Mouse (Mus musculus): ENCODE results near the gene Vstm5. TPM values are rescaled to one million over a fixed set of nuclear protein-coding genes. Genes with fewer than 3 reads are reported as not detected.

Vstm5 gene
- total RNA-seq, 2 experiments from 2014 or later = 1.0 to 1.2 TPM

- intact Hi-C loops (cut with DNase I) = loop anchor here (10.0 kb wide), 1 partner anchor 272 kb away; no protein-coding TSS in a partner anchor
- DNase-seq = peak in 1 of 2 experiments; percentile 20
Observed at GRCm38 (mm10) chr9:15306398-15307119, 67.7 kb downstream of the Vstm5 start, which contains the start of gene 4931406C07Rik. Gene 4931406C07Rik, minus strand, starts transcription at chr9:15306448.

GRCm38 (mm10) chr9:15307257-15307656 is 68.4 kb downstream of the Vstm5 start:
- no peak for DNase-seq
- intact Hi-C loops (cut with DNase I) = loop anchor here (10.0 kb wide), 1 partner anchor 272 kb away; no protein-coding TSS in a partner anchor

GRCm38 (mm10) chr9:15308254-15308653 is 69.4 kb downstream of the Vstm5 start:
- DNase-seq = no peak
- intact Hi-C loops (cut with DNase I) = loop anchor here (10.0 kb wide), 1 partner anchor 273 kb away; no protein-coding TSS in a partner anchor

Other genes starting within 250 kb of the Vstm5 start
- gene Panx1, start 193.6 kb upstream of the Vstm5 start, total RNA-seq (2021) = 10 to 100 TPM in 1 of 2 experiments, 1 to 10 TPM in 1; 9.5 to 12.2 TPM
- under 1 TPM in 1 of 2 experiments, not detected in 1; 0.15 TPM for gene Hephl1, start 126.9 kb upstream of the Vstm5 start, total RNA-seq (2021)
- 10 to 100 TPM; 17.1 to 20.4 TPM for gene Med17, start 40.9 kb downstream of the Vstm5 start, total RNA-seq (2021)
- gene Taf1d, start 67.2 kb downstream of the Vstm5 start, total RNA-seq (2021) = 10 to 100 TPM; 35.3 to 38.4 TPM
- gene 4931406C07Rik, start 67.4 kb downstream of the Vstm5 start, total RNA-seq (2021) = 10 to 100 TPM; 12.9 to 20.4 TPM
- 10 to 100 TPM in 1 of 2 experiments, 1 to 10 TPM in 1; 9.0 to 13.1 TPM for gene Cep295, start 118.7 kb downstream of the Vstm5 start, total RNA-seq (2021)

Data from heart, postnatal 10 days (tissue).